Comparison of ENCODE assay signal across 8 mouse cellular contexts in genomic region chr14:100286586-100287241, GRCm38 (mm10). TPM values are rescaled to one million over a fixed set of nuclear protein-coding genes. Genes with fewer than 3 reads are reported as not detected.
DNase-seq lines count a peak whose midpoint lies in the region; ATAC-seq lines count a peak whose summit lies in the region.

No protein-coding gene starts in this region.

- H3K4me3 ChIP-seq in kidney, embryonic 15.5 days (replicated peaks): peak overlapping the region; percentile 56
- H3K4me3 ChIP-seq in heart, embryonic 11.5 days (ENCODE audit: low read depth, low read length): peak overlapping the region; percentile 65
- peak overlapping the region; percentile 42 for H3K4me3 ChIP-seq in neural tube, embryonic 11.5 days (ENCODE audit: low read depth, low read length)

- peaks cover 30% of the 10 kb centered on the region for H3K4me1 ChIP-seq in kidney, embryonic 15.5 days
- no peaks in the 10 kb centered on the region; the same call in 1 of the 2 replicates for H3K4me1 ChIP-seq in heart, embryonic 11.5 days (ENCODE audit: control insufficient read depth, insufficient read depth, low read length)
- peaks cover 5% of the 10 kb centered on the region; the same call in 1 of the 2 replicates for H3K4me1 ChIP-seq in neural tube, embryonic 11.5 days (ENCODE audit: control insufficient read depth, insufficient read depth, low read length)

- ATAC-seq in kidney, embryonic 15.5 days (replicated peaks; ENCODE audit: low FRiP score): no peak
- ATAC-seq in heart, embryonic 11.5 days (replicated peaks; ENCODE audit: insufficient number of reproducible peaks, low FRiP score, low TSS enrichment): no peak
- no peak for ATAC-seq in neural tube, embryonic 11.5 days (ENCODE audit: insufficient read depth, low FRiP score, low TSS enrichment)
- no peak for ATAC-seq in monocyte, adult 5-6 weeks (replicated peaks; ENCODE audit: insufficient number of reproducible peaks, low FRiP score, low TSS enrichment, poor library complexity, severe bottlenecking)

- H3K27ac ChIP-seq in kidney, embryonic 15.5 days: peak overlapping the region; percentile 90
- no peak overlapping the region for H3K27ac ChIP-seq in heart, embryonic 11.5 days (ENCODE audit: low read depth, low read length)
- 0 out of 2 replicates have a peak overlapping the region, but pooled peaks have one; percentile 3 for H3K27ac ChIP-seq in neural tube, embryonic 11.5 days (ENCODE audit: low read depth, low read length)

- no peaks in the 10 kb centered on the region for H3K36me3 ChIP-seq in kidney, embryonic 15.5 days
- no peaks in the 10 kb centered on the region for H3K36me3 ChIP-seq in heart, embryonic 11.5 days (ENCODE audit: control insufficient read depth, insufficient read depth, low read length)
- H3K36me3 ChIP-seq in neural tube, embryonic 11.5 days (ENCODE audit: control insufficient read depth, insufficient read depth, low read length): no peaks in the 10 kb centered on the region

- H3K4me2 ChIP-seq in kidney, embryonic 15.5 days: peak overlapping the region; percentile 91
- peak overlapping the region; percentile 97 for H3K4me2 ChIP-seq in heart, embryonic 11.5 days
- H3K4me2 ChIP-seq in neural tube, embryonic 11.5 days (ENCODE audit: low read depth): peak overlapping the region; percentile 92

- H3K9me3 ChIP-seq in kidney, embryonic 15.5 days (replicated peaks): no peaks in the 10 kb centered on the region
- no peaks in the 10 kb centered on the region for H3K9me3 ChIP-seq in heart, embryonic 11.5 days (replicated peaks; ENCODE audit: control insufficient read depth, low read length)
- H3K9me3 ChIP-seq in neural tube, embryonic 11.5 days (ENCODE audit: control insufficient read depth, low read length): no peaks in the 10 kb centered on the region

- no peaks in the 10 kb centered on the region for H3K27me3 ChIP-seq in kidney, embryonic 15.5 days
- H3K27me3 ChIP-seq in heart, embryonic 11.5 days (ENCODE audit: control insufficient read depth, insufficient read depth, low read length): no peaks in the 10 kb centered on the region
- H3K27me3 ChIP-seq in neural tube, embryonic 11.5 days (ENCODE audit: control insufficient read depth, insufficient read depth, low read length): no peaks in the 10 kb centered on the region

- 3% methylated on average over 19 of the region's 19 CpGs for WGBS in kidney, embryonic 15.5 days
- 4% methylated on average over 19 of the region's 19 CpGs for WGBS in heart, embryonic 11.5 days (ENCODE audit: insufficient replicate concordance)
- WGBS in neural tube, embryonic 11.5 days: 6% methylated on average over 19 of the region's 19 CpGs

- H3K9ac ChIP-seq in kidney, embryonic 15.5 days: peak overlapping the region; percentile 17; the same call in 1 of the 2 replicates
- H3K9ac ChIP-seq in heart, embryonic 11.5 days (ENCODE audit: low read depth, low read length): peak overlapping the region; percentile 73
- peak overlapping the region; percentile 73 for H3K9ac ChIP-seq in neural tube, embryonic 11.5 days (ENCODE audit: low read length)

- intact Hi-C loops in left cerebral cortex, postnatal 36 days (cut with DNase I): loop anchor here (5.0 to 10.0 kb wide), 3 partner anchors 339 to 1366 kb away; partner anchors contain the start of gene Uchl3

- no peak for DNase-seq in kidney, adult 18-20 months
- peak; percentile 57 for DNase-seq in embryo, embryonic 10 days (ENCODE audit: low spot score)
- DNase-seq in left cerebral cortex, postnatal 36 days (ENCODE audit: low spot score in 2 of 2): peak; percentile 49 to 64
- DNase-seq in neural tube, embryonic 11.5 days (ENCODE audit: low spot score): peak; percentile 29
- no peak for DNase-seq in gastrocnemius, postnatal 25 days

RNA-seq across cellular contexts. Expression of gene Klf12, which starts 2.2 kb away (rescaled TPM):
- polyA plus RNA-seq in kidney, embryonic 15.5 days (2015; fragmentation: Nextera tagmentation; extraction: Ambion mirVana): 11.3 and 13.2 TPM in 2 replicates
- 5.8 and 7.3 TPM in 2 replicates for polyA plus RNA-seq in heart, embryonic 11.5 days (2014; fragmentation: Nextera tagmentation; extraction: Ambion mirVana)
- total RNA-seq in left cerebral cortex, postnatal 36 days (2021): 10 to 100 TPM; 44.7 to 54.4 TPM
- polyA plus RNA-seq in neural tube, embryonic 11.5 days (2014; fragmentation: Nextera tagmentation; extraction: Ambion mirVana): 26.8 and 33.8 TPM in 2 replicates
- 1.3 to 21.2 TPM (median 2.5 TPM) in 3 replicates for total RNA-seq in monocyte, adult 5-6 weeks (2017)
- 10 to 100 TPM; 12.2 to 14.5 TPM for total RNA-seq in gastrocnemius, postnatal 25 days (2021)

Comparison
In these comparisons a context has a peak if more than half of its experiments do, and no peak if none do; other contexts are left out.
1. H3K9ac ChIP-seq: peak in every context shown above with its lines; median percentile 73 in heart, embryonic 11.5 days; 73 in neural tube, embryonic 11.5 days; 17 in kidney, embryonic 15.5 days.
2. DNase-seq: peak in embryo, embryonic 10 days (single experiment), left cerebral cortex, postnatal 36 days (2 of 2) and neural tube, embryonic 11.5 days (single experiment); none in kidney, adult 18-20 months (single experiment) and gastrocnemius, postnatal 25 days (single experiment).
3. Peak in every context shown above with its lines, with median percentiles within 50 percentile points of each other: H3K4me2 ChIP-seq and H3K4me3 ChIP-seq.